Mouse (Mus musculus) heart, postnatal 4 days (tissue): ENCODE results near the gene Plscr2. TPM values are rescaled to one million over a fixed set of nuclear protein-coding genes. Genes with fewer than 3 reads are reported as not detected.
"Not testable (repeated sequence)": the region's sequence is repeated elsewhere in the genome, so short reads cannot be mapped to it uniquely, and the experiment has no call there.

ENCODE experiments used
- DNase-seq: peaks from one replicate; pipeline ENCODE4 v3.0.0; 2021
- total RNA-seq, 2 experiments: library from RNA; stranded (reverse); gene quantifications; 2 replicates each; pipeline ENCODE4 v1.2.3; 2021

Plscr2 gene
- total RNA-seq, 2 experiments from 2014 or later: 16.5 to 18.3 TPM

GRCm38 (mm10) chr9:92273956-92274762, 1.2 kb upstream of the Plscr2 start:
- DNase-seq: no peak

- no peak for DNase-seq
These were observed 958 bp downstream of the Plscr2 start for GRCm38 (mm10) chr9:92276360-92276759.

GRCm38 (mm10) chr9:92280048-92280447, 4.6 kb downstream of the Plscr2 start:
- DNase-seq: no peak

- no peak for DNase-seq
These were observed 7.3 kb downstream of the Plscr2 start for GRCm38 (mm10) chr9:92282563-92283171.

- no peak for DNase-seq
These were observed 14.3 kb downstream of the Plscr2 start for GRCm38 (mm10) chr9:92289675-92290074.

GRCm38 (mm10) chr9:92292169-92292568, 16.8 kb downstream of the Plscr2 start:
- no peak for DNase-seq

- DNase-seq: no peak
These were observed 17.5 kb downstream of the Plscr2 start for GRCm38 (mm10) chr9:92292922-92293321.

- no peak for DNase-seq
These were observed 18.5 kb downstream of the Plscr2 start for GRCm38 (mm10) chr9:92293560-92294548.

- DNase-seq: peak; percentile 35
These were observed 22.9 kb downstream of the Plscr2 start for GRCm38 (mm10) chr9:92298288-92298687.

GRCm38 (mm10) chr9:92301213-92301612, 25.8 kb downstream of the Plscr2 start:
- DNase-seq: no peak

- no peak for DNase-seq
These were observed 29.7 kb downstream of the Plscr2 start for GRCm38 (mm10) chr9:92305075-92305474.

- no peak for DNase-seq
These were observed 30.3 kb downstream of the Plscr2 start for GRCm38 (mm10) chr9:92305620-92306220.

- DNase-seq: no peak
These were observed 33.7 kb downstream of the Plscr2 start, which contains the start of gene 1700057G04Rik for GRCm38 (mm10) chr9:92309077-92309476. 1700057G04Rik (plus strand) TSS chr9:92309377.

- DNase-seq: no peak
These were observed 41.4 kb downstream of the Plscr2 start for GRCm38 (mm10) chr9:92316791-92317190.

GRCm38 (mm10) chr9:92325936-92326335, 50.5 kb downstream of the Plscr2 start:
- DNase-seq: not testable (repeated sequence)

- no peak for DNase-seq
These were observed 51.4 kb downstream of the Plscr2 start for GRCm38 (mm10) chr9:92326813-92327212.

GRCm38 (mm10) chr9:92331383-92331782, 56.0 kb downstream of the Plscr2 start:
- DNase-seq: no peak

- no peak for DNase-seq
These were observed 59.4 kb downstream of the Plscr2 start for GRCm38 (mm10) chr9:92334845-92335244.

- DNase-seq: no peak
These were observed 59.9 kb downstream of the Plscr2 start for GRCm38 (mm10) chr9:92335277-92335818.

GRCm38 (mm10) chr9:92337063-92337462, 61.7 kb downstream of the Plscr2 start:
- no peak for DNase-seq

- DNase-seq: peak; percentile 45
These were observed 62.3 kb downstream of the Plscr2 start for GRCm38 (mm10) chr9:92337661-92338060.

GRCm38 (mm10) chr9:92338954-92339353, 63.6 kb downstream of the Plscr2 start:
- no peak for DNase-seq
